Mouse (Mus musculus): ENCODE data around the gene Amotl2. TPM values are rescaled to one million over a fixed set of nuclear protein-coding genes. Genes with fewer than 3 reads are reported as not detected.
A peak's percentile ranks its signal among the peaks of the same experiment; 100 is the strongest.

Amotl2 gene
- total and polyA plus RNA-seq, 3 experiments = 25.9 to 66.3 (median 56.5) TPM

DNA sequence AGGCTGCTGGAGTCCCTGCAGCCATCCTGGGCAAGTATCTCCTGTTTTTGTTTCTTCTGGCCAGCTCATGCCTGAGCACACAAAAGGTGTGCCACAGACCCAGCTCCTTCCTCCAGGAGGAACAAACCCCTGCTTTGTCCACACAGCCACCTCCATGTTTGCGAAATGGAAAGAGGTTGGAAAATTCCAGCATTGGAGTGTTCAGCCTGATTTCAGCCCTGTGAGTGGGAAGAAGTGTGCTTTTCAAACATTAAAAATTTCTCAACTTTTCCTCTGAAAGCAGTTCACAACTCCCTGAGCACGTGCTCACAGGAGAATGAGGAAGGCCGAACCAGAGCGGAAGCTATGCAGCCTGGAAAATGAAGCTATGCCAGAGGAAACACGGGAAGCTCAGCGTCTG, 15.4 kb upstream of the Amotl2 start:
- H3K4me3 ChIP-seq = no peak overlapping the region
- intact Hi-C loops (cut with DNase I) = no loop called here
- TF ChIP-seq EP300 (IDR thresholded peaks at IDR 0.05; ENCODE audit: insufficient read depth, low read depth, low read length) (no peak), CTCF (IDR thresholded peaks at IDR 0.05) (no peak), POLR2A (IDR thresholded peaks at IDR 0.05; ENCODE audit: insufficient read depth, low read depth, low read length) (no peak)
- H3K36me3 ChIP-seq (ENCODE audit: control insufficient read depth, insufficient read depth, low read length) = no peaks in the 10 kb centered on the region
- H3K27ac ChIP-seq = no peak overlapping the region
- 64% methylated on average over 6 of the region's 6 CpGs for WGBS
- no peaks in the 10 kb centered on the region for H3K27me3 ChIP-seq (ENCODE audit: control insufficient read depth, insufficient read depth, low read length)
- H3K4me1 ChIP-seq (ENCODE audit: control insufficient read depth, insufficient read depth, low read length) = no peaks in the 10 kb centered on the region
- DNase-seq = no peak
- no peak overlapping the region for H3K9ac ChIP-seq (ENCODE audit: low read depth, low read length)
- H3K79me2 ChIP-seq (replicated peaks; ENCODE audit: control insufficient read depth, insufficient read depth, low read length) = no peaks in the 10 kb centered on the region

DNA sequence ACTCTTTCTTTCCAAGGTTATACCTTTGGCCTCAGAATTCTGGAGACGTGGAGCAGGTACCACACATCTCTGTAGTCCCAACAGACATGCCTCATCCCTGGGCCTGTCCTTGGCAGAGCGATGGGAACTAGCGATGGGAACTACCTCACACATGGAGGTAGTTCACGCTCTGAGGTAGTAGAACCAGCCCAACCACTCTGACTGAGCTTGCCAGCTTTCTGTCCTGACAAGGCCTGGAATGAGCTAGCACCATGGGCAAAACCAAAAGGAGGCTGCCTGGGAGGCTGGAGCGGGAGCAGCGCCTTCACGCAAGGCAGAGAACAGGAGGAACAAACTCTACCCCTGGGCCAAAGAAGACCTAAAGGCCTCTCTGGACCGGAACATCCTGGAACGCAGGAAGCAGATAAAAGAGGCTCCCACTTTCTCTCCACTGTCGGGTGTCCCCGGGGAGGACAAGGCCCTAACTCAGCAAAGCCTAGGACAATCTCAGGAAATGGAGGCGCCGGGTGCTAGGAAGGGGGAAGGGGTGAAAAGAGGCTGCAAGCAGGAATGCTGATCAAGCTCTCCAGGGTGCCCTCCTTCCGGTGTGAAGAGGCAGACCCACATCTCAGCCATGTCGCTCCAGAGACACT, 6.9 kb upstream of the Amotl2 start:
- H3K9ac ChIP-seq (ENCODE audit: low read depth, low read length) = peak overlapping the region; percentile 18
- DNase-seq = peak; percentile 60 to 64
- intact Hi-C loops (cut with DNase I) = loop anchor here (10.0 kb wide), 1 partner anchor 495 kb away; the partner anchor contains the start of gene Srprb
- TF ChIP-seq EP300 (IDR thresholded peaks at IDR 0.05; ENCODE audit: insufficient read depth, low read depth, low read length) (peak; percentile 46; the same call in 1 of the 2 replicates), POLR2A (IDR thresholded peaks at IDR 0.05; ENCODE audit: insufficient read depth, low read depth, low read length) (no peak), CTCF (IDR thresholded peaks at IDR 0.05) (no peak)
- WGBS = 53% methylated on average over 15 of the region's 15 CpGs
- H3K27ac ChIP-seq = peak overlapping the region; percentile 57
- H3K27me3 ChIP-seq (ENCODE audit: control insufficient read depth, insufficient read depth, low read length) = no peaks in the 10 kb centered on the region
- H3K4me1 ChIP-seq (ENCODE audit: control insufficient read depth, insufficient read depth, low read length) = peaks cover 11% of the 10 kb centered on the region
- no peaks in the 10 kb centered on the region for H3K79me2 ChIP-seq (replicated peaks; ENCODE audit: control insufficient read depth, insufficient read depth, low read length)
- H3K4me3 ChIP-seq = no peak overlapping the region
- no peaks in the 10 kb centered on the region for H3K36me3 ChIP-seq (ENCODE audit: control insufficient read depth, insufficient read depth, low read length)

GRCm38 (mm10) chr9:102710520-102710919, 6.0 kb upstream of the Amotl2 start:
- H3K9ac ChIP-seq (ENCODE audit: low read depth, low read length) = no peak overlapping the region
- no peak for TF ChIP-seq CTCF (IDR thresholded peaks at IDR 0.05)
- no peak for TF ChIP-seq POLR2A (IDR thresholded peaks at IDR 0.05; ENCODE audit: insufficient read depth, low read depth, low read length)
- no peak for TF ChIP-seq EP300 (IDR thresholded peaks at IDR 0.05; ENCODE audit: insufficient read depth, low read depth, low read length)
- intact Hi-C loops (cut with DNase I) = loop anchor here (10.0 kb wide), 1 partner anchor 494 kb away; the partner anchor contains the start of gene Srprb
- 58% methylated on average over 5 of the region's 5 CpGs for WGBS
- no peak overlapping the region for H3K4me3 ChIP-seq
- H3K4me1 ChIP-seq (ENCODE audit: control insufficient read depth, insufficient read depth, low read length) = peaks cover 17% of the 10 kb centered on the region
- H3K27me3 ChIP-seq (ENCODE audit: control insufficient read depth, insufficient read depth, low read length) = no peaks in the 10 kb centered on the region
- DNase-seq = no peak
- no peaks in the 10 kb centered on the region for H3K36me3 ChIP-seq (ENCODE audit: control insufficient read depth, insufficient read depth, low read length)
- H3K27ac ChIP-seq = peak overlapping the region; percentile 15; the same call in 1 of the 2 replicates
- no peaks in the 10 kb centered on the region for H3K79me2 ChIP-seq (replicated peaks; ENCODE audit: control insufficient read depth, insufficient read depth, low read length)

DNA sequence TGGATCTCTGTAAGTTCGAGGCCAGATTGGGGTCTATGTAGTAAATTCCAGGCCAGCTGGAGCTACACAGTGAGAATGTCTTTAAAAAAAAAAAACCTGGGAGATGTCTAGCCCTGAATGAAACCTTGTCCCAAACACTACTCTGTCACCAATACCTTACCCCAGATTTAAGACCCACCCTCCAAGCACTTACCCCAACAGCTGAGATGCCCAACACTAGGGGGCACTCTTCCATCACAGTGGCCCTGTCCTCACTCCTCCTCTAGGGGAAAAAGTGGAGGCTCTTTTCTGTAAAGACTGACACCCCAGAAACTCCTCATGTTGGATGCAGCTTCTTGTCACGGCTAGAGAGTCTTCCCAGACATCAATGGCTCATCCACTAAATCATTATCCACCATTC, 2.7 kb upstream of the Amotl2 start:
- no peaks in the 10 kb centered on the region for H3K27me3 ChIP-seq (ENCODE audit: control insufficient read depth, insufficient read depth, low read length)
- WGBS = 80% methylated on average over 2 of the region's 2 CpGs
- peaks cover 18% of the 10 kb centered on the region for H3K4me1 ChIP-seq (ENCODE audit: control insufficient read depth, insufficient read depth, low read length)
- H3K9ac ChIP-seq (ENCODE audit: low read depth, low read length) = no peak overlapping the region
- H3K27ac ChIP-seq = no peak overlapping the region
- H3K36me3 ChIP-seq (ENCODE audit: control insufficient read depth, insufficient read depth, low read length) = no peaks in the 10 kb centered on the region
- no peaks in the 10 kb centered on the region for H3K79me2 ChIP-seq (replicated peaks; ENCODE audit: control insufficient read depth, insufficient read depth, low read length)
- TF ChIP-seq CTCF (IDR thresholded peaks at IDR 0.05) = peak; percentile 97
- TF ChIP-seq EP300 (IDR thresholded peaks at IDR 0.05; ENCODE audit: insufficient read depth, low read depth, low read length) = peak; percentile 58; the same call in 1 of the 2 replicates
- TF ChIP-seq POLR2A (IDR thresholded peaks at IDR 0.05; ENCODE audit: insufficient read depth, low read depth, low read length) = no peak
- H3K4me3 ChIP-seq = no peak overlapping the region
- peak; percentile 61 to 65 for DNase-seq
- intact Hi-C loops (cut with DNase I) = loop anchor here (2.0 to 10.0 kb wide), 2 partner anchors 153 to 491 kb away; partner anchors contain the start of gene Srprb

DNA sequence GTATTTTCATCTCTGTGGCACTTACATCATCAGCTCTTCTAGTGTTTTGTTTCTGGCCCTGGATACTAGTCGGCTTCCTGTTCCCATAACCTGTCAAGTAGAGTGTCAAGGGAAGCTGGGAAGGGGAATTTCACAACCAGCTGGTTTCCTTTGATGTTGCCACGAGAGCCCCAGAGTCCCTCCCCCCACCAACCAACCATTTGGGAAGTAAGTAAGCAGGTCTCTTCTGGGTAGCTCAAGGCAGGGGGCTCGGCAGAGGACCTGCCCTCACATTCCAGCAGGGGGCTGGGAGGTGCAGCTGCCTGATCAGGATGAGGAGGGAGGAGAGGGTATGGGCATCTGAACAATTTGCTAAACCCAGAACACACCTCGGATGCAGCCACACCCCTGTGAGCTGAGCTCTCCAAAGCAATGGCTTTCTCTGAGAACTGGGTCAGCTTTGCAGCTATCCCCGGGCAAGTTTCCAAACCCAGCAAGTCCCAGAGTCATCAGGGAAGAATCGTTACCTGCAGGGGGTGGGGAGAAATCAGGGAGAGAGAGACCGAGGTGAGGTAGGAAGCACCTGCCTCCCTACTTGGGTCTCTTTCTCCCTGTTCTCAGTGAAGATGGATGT, 1.5 kb upstream of the Amotl2 start:
- 14% methylated on average over 7 of the region's 7 CpGs for WGBS
- peak in 1 of 2 experiments; percentile 44 for DNase-seq

More for the DNA sequence above, 1.5 kb upstream of the Amotl2 start:
- Histone ChIP-seq H3K27ac (no peak overlapping the region; the same call in 1 of the 2 replicates), H3K36me3 (ENCODE audit: control insufficient read depth, insufficient read depth, low read length) (no peaks in the 10 kb centered on the region), H3K27me3 (ENCODE audit: control insufficient read depth, insufficient read depth, low read length) (no peaks in the 10 kb centered on the region), H3K9ac (ENCODE audit: low read depth, low read length) (no peak overlapping the region), H3K4me3 (no peak overlapping the region), H3K4me1 (ENCODE audit: control insufficient read depth, insufficient read depth, low read length) (peaks cover 17% of the 10 kb centered on the region), H3K79me2 (replicated peaks; ENCODE audit: control insufficient read depth, insufficient read depth, low read length) (peaks cover 5% of the 10 kb centered on the region)
- TF ChIP-seq CTCF (IDR thresholded peaks at IDR 0.05) = peak; percentile 17; the same call in 1 of the 2 replicates
- TF ChIP-seq POLR2A (IDR thresholded peaks at IDR 0.05; ENCODE audit: insufficient read depth, low read depth, low read length) = no peak
- intact Hi-C loops (cut with DNase I) = loop anchor here (2.0 to 10.0 kb wide), 2 partner anchors 152 to 490 kb away; partner anchors contain the start of gene Srprb
